Mouse (Mus musculus): ENCODE results near the gene Bmpr1b. TPM values are rescaled to one million over a fixed set of nuclear protein-coding genes. Genes with fewer than 3 reads are reported as not detected.

The Bmpr1b gene
- total RNA-seq, 4 experiments from 2014 or later = 7.0 to 8.8 (median 7.7) TPM

DNA sequence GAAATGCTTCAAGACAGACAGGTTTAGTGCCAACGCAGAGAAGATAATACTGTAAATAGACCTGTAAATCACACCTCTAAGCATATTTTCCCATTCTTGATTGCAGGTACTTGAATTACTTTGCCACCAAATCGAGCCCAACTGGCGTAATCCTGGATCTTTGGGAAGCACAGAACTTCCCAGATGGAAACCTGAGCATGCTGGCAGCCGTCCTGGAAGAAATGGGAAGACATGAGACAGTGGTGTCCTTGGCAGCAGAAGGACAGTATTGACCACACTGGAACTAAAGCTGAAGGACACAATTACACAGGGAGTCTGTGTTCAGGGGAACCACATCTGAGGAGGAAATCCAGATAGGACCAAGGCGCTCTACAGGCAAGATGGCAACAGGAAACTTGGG, 340.9 kb downstream of the Bmpr1b start:
- DNase-seq (ENCODE audit: low spot score in 2 of 2) = no peak

DNA sequence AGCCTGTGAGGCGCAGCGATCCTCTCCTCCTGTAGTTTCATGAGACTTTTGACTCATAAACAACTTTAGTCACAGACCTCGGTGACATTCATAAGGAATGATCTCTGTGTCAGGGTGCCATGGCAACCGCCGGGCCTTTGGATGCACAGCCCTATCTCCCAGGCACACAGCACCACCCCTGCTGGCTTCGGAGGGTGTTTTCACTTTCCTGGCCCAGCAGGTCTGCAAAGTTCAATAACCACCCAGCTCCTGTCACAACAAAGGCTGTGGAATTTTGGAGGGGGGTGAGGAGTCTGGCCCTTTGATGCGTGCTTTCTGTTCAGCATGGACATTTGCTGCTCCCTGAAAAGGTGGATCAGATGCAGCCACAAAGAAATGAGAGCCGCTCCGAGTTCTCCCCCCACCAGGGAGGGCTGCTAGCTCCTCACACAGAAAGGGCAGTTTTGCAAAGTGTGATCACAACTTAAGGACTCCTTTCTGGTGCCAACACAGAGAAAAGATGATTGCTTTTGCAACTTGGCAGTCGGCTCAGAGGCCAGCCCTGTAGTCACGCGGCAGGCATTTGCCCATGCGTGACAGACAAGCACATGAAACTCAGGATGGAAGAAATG, 349.8 kb downstream of the Bmpr1b start:
- DNase-seq (ENCODE audit: low spot score in 2 of 2) = no peak

DNA sequence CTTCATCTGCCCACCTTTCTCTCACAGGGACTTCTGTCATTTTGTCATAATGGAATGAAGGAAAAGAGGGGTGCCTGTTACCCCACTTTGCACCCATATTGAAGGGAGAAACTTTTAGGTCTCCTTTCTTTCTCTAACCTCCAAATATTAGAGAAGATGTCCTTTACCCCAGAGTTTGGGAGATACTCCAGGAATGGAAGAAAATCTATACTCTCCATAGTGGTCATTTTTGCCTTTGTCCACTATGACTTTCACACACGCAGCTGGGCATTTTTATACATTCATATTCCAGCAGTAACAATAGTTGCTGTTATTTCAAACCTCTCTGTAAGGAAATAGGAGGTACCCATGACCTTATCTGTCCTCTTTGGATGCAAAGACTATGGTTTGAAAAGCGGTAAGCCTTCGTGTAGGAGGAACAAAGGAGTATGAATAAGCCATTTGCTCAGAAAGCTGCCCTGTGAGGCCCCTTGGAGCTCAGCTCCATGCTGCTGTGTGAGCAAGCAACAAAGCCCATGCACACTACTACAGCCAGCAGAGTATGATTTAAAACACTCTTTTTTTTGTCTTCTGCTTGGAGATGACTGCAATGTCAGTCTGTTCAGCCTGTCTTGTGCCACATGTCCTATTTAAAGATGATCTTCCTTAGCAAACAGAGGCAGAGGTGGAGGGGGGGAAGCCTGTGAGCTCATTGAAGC, 350.5 kb downstream of the Bmpr1b start:
- DNase-seq (ENCODE audit: low spot score in 2 of 2) = no peak

DNA sequence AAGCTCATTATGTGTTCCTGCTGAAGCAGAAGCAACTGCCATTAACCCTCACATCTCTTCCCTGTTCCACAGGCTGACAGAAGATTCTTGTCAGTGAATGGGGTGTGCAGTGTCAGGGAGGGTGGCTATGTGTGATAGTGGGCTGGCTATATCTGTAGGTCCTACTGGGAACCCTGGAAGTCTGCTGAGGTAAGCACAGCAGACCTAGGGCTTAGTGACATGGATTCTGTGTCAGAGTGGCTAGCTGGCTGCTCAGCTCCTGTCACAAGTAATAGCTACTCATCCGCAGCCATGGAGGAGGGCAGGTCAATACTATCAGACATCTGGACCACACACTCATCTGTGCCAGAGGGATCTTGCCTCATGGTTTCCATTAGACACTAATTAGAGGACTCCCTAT, 354.4 kb downstream of the Bmpr1b start:
- no peak for DNase-seq (ENCODE audit: low spot score in 2 of 2)

DNA sequence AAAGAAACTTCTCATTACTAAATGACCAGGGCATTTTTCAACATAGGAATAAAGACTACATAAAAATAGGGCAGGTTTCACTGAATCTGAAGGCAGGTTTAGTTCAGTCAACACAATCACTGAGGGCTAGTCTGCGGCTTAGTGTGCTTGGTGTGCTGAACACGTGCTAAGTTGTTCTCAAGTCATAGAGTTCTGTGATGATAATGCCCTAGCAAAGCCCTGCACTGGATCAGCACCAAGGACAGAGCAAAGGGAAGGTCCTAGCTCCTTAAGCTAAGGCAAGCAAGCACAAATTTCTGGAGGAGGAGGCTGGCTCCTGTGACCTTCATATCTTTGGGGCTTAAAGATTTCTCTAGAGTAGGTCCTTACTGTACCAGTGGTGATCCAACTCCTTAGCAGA, 357.9 kb downstream of the Bmpr1b start:
- DNase-seq (ENCODE audit: low spot score in 2 of 2) = no peak

DNA sequence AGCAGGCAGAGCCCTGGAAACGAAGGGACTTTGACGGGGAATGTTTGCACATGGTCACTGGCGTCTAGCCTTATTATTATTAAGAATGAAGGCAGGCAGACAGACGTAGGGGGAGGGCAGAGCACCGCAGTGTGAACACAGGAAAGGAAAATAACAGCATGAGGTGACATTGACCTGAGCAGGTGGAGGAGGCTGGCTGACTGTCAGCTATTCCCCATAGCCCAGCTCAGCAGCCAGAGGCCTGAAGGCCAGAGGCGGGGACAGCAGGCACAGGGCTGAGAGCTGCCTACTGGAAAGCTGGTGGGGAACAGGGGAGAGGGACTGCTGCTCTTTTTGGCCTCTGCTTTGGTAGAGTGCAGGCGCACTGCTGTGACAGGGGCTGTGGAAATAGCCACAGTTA, 358.3 kb downstream of the Bmpr1b start:
- DNase-seq (ENCODE audit: low spot score in 2 of 2) = no peak

DNA sequence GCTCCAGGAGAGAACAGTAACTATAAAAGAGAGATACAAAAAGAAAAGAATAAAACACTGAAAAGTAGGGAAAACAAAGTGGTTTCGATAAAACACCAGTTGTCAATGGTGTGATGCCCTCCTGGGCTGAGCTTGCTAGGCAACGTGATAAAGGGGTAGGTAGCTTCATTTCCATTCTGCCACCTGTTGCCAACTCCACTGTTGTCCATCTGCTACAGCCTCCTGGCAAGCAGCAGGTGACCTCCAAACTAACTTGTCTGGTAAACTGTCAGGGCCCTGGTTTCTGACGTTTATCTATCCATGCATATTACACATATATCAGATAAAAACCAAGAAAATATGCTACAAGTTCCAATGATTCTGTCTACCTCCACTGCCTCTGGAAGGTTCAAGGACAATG, 359.6 kb downstream of the Bmpr1b start:
- DNase-seq (ENCODE audit: low spot score in 2 of 2) = no peak

DNA sequence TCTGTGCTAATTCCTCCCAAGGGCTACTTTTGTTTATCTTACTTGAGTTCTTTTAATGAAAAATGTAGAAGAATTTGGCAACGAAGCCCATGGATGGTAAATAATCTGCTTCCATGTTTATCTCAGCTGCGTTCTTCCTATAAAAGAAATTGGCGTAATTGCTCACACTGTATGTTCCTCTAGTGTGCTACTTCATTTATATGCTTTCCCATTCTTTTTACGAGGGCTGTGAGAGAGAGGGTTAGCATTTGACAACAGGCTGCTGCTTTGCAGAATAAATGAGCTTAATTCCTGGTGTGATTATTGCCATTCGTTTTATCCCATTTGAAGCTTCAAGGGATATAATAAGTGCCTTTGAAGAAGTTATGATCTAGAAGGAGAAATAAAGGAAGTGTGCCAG, 365.1 kb downstream of the Bmpr1b start:
- DNase-seq (ENCODE audit: low spot score in 2 of 2) = no peak

DNA sequence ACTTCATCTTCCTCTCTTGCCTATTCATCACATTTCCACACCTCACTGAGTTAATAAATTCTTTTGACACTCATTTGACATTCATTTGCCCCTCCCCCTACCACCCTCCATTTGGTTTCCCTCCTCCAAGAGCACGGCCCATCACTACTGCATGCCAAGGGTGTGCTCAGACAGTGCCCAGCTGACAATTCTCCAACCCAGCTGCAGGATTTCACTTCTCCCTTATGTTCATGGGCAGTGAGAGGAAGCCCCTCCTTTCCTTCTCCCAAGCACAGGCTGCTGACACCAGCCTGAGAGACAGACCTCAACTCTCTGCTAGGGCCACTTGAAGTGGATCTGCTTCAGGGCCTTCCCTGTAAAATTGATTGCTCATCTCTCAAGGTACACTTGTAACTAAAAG, 371.4 kb downstream of the Bmpr1b start:
- no peak for DNase-seq (ENCODE audit: low spot score in 2 of 2)

DNA sequence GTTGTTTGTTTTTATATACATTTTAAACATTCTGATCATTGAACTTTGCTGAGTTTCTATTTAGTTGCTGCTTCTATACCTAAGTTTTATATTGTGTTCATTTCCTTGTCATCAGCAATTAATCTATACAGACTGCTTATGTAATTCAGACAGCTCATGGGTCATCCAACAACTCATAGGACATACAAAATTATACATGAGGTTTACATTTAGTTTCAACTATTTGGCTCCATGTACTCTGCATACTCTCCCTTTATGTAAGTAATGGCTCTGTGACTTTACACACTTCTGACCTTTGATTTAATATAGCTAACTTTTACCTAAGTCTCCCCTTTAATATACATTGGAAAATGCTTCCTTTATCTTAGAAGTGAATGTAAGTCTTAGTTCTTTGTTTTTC, 371.9 kb downstream of the Bmpr1b start:
- DNase-seq (ENCODE audit: low spot score in 2 of 2) = no peak

DNA sequence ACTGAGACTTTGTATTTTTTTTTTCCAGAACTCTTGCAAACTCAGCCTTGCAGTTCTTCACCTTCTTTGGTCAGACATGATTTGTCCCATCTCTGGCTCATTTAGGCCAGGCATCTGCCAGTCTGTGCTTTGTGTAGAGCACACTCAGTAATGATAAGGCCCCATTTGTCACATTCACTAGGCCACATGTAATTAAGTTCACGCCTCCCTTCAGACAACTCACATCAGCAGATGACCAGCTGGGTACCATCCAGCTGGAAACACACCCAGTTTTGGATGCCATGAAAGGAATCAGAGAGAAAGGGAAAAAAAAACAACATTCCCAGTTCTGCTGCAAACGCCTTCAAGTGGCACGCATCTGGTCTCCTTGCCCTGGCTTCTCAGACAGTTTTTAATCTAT, 374.9 kb downstream of the Bmpr1b start:
- no peak for DNase-seq (ENCODE audit: low spot score in 2 of 2)

DNA sequence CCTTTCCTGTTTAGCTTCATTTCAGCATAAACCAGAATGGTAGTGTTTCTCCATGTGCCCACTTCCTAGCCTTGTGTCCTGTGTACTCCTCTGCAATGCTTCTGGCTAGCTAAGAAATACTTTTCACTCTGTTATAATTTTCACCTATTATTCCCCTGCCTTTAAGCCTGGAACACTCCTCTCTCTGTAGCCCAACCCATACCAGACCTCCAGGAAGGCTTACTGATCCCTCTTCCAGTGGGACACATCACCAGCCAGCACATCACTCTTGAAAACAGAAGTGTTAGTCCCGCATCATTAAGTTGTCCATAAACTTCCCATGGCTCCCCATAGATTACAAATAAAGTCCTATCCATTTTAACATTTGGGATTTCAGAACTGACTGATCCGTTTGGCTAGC, 375.5 kb downstream of the Bmpr1b start:
- DNase-seq (ENCODE audit: low spot score in 2 of 2) = no peak

DNA sequence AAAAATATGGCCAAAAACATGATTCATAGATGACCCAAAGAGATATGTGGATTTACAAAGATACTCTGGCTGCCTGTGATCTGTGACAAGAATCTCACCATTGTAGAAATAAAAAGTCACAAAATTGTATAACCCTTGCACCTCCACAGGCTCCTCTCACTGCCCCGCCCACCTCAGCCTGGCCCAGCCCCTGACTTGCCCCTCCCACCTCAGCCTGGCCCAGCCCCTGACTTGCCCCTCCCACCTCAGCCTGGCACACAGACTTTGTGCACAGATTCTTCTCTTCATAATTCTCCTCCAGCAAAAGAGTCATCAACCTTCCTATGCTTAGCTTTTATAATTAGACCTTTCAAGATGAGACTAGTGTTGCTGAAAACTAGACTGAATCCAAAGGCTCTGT, 377.1 kb downstream of the Bmpr1b start:
- DNase-seq (ENCODE audit: low spot score in 2 of 2) = no peak

DNA sequence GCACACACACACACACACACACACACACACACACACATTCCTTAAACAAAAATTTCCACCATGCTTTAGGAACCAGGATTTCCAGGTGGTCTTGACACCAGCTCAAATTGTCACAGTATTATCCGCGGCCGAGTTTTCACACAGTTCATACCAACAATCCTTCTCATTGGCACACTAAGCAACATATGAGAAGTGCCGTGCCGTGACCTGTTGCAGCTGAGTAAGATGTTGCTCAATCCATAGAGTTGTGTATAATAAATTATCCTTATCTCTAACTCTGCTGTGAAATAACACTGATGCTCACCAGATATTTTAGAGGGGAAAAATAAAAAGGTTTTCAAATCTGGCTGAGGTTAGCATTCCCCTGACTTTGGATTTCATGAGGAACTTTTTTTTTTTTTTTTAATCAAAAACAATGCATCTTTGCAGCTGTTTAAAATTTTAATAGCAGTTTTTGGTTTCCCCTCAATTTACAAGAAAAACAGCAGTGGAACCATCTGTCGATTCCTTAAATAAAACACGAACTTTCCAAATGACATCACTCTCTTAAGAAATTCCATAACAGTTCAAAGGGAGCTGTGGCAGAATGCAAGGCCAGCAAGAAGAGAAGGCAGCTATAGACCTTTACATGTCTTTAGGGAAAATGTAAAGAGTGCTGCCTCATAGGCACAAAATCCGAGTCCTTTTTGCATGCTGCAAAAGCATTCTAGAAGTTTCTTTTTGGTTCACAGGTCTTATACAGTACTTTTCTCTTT, 378.0 kb downstream of the Bmpr1b start:
- DNase-seq (ENCODE audit: low spot score in 2 of 2) = no peak

Other genes starting within 250 kb of the Bmpr1b start
- gene Pdlim5, start 226.3 kb upstream of the Bmpr1b start, total RNA-seq (2022) = 100 to 1,000 TPM; 455 to 713 (median 513) TPM

Data from gastrocnemius, adult 8-10 months (tissue).